Mouse (Mus musculus) heart, embryonic 15.5 days (tissue): ENCODE results near the gene Mpped2. TPM values are rescaled to one million over a fixed set of nuclear protein-coding genes. Genes with fewer than 3 reads are reported as not detected.
A peak's percentile ranks its signal among the peaks of the same experiment; 100 is the strongest.

Experiments
- ATAC-seq: fragments of 200-750 bp; cut with Nextera tagmentation; replicated peaks from 2 replicates; pipeline ENCODE4 v1.8.0; 2017; ENCODE audit warnings: low read depth, moderate TSS enrichment; ENCODE audit not compliant: insufficient number of reproducible peaks, insufficient read depth, low FRiP score
- H3K27ac ChIP-seq: fragments of 300-500 bp; sonication (generic); 2 replicates; pipeline ENCODE4 v1.5.1; 2015; ENCODE audit warnings: mild to moderate bottlenecking, inconsistent platforms
- H3K27me3 ChIP-seq: fragments of 300-500 bp; sonication (generic); 2 replicates; pipeline ENCODE4 v1.6.1; 2015; ENCODE audit warnings: inconsistent platforms
- H3K36me3 ChIP-seq: fragments of 300-500 bp; sonication (generic); 2 replicates; pipeline ENCODE4 v1.6.1; 2015; ENCODE audit warnings: mild to moderate bottlenecking, inconsistent platforms
- H3K4me1 ChIP-seq: fragments of 300-500 bp; sonication (generic); replicated peaks from 2 replicates; pipeline ENCODE4 v1.6.1; 2015; ENCODE audit warnings: inconsistent platforms
- H3K4me2 ChIP-seq: fragments of 300-500 bp; sonication (generic); 2 replicates; pipeline ENCODE4 v1.6.1; 2015; ENCODE audit warnings: inconsistent platforms, mild to moderate bottlenecking, moderate library complexity
- H3K4me3 ChIP-seq: fragments of 300-500 bp; sonication (generic); 2 replicates; pipeline ENCODE4 v1.5.1; 2015; ENCODE audit warnings: mild to moderate bottlenecking, inconsistent platforms
- H3K9ac ChIP-seq: fragments of 300-500 bp; sonication (generic); 2 replicates; pipeline ENCODE4 v1.6.1; 2015; ENCODE audit warnings: mild to moderate bottlenecking, inconsistent platforms
- H3K9me3 ChIP-seq: fragments of 300-500 bp; sonication (generic); replicated peaks from 2 replicates; pipeline ENCODE4 v1.6.1; 2016; ENCODE audit warnings: inconsistent platforms
- WGBS: fragments of 180-500 bp; shearing (Covaris S2); methylation state at CpG from one replicate; pipeline ENCODE4 v1.1.7; 2015; ENCODE audit warnings: mixed read lengths; 5-methylcytosine and 5-hydroxymethylcytosine counted together
- polyA plus RNA-seq: library from polyadenylated mRNA; unstranded; fragments of >200 nt; fragmentation: Nextera tagmentation; extraction: Ambion mirVana; gene quantifications from 2 replicates; pipeline ENCODE4 v1.2.1, GENCODE M21; 2015

The Mpped2 gene
- polyA plus RNA-seq, 1 experiment from 2014 or later = 43.4 TPM

- peak overlapping the region; percentile 26; the same call in 1 of the 2 replicates for H3K27ac ChIP-seq
- WGBS = 60% methylated on average over 4 of the region's 4 CpGs
- peaks cover 54% of the 10 kb centered on the region for H3K4me1 ChIP-seq
Measured at GRCm38 (mm10) chr2:106857258-106857657, 164.2 kb downstream of the Mpped2 start.

GRCm38 (mm10) chr2:106857711-106858110 lies 164.6 kb downstream of the Mpped2 start:
- peak overlapping the region; percentile 26; the same call in 1 of the 2 replicates for H3K27ac ChIP-seq
- no peak overlapping the region for H3K4me2 ChIP-seq
- 37% methylated on average over 4 of the region's 4 CpGs for WGBS
- no peaks in the 10 kb centered on the region for H3K27me3 ChIP-seq
- no peak; the same call in 1 of the 2 replicates for ATAC-seq
- no peaks in the 10 kb centered on the region for H3K36me3 ChIP-seq
- H3K9me3 ChIP-seq = no peaks in the 10 kb centered on the region
- no peak overlapping the region for H3K4me3 ChIP-seq
- H3K9ac ChIP-seq = no peak overlapping the region
- peaks cover 57% of the 10 kb centered on the region for H3K4me1 ChIP-seq

More at GRCm38 (mm10) chr2:106857258-106857657, 164.2 kb downstream of the Mpped2 start:
- Histone ChIP-seq H3K9ac (no peak overlapping the region), H3K9me3 (no peaks in the 10 kb centered on the region), H3K36me3 (no peaks in the 10 kb centered on the region), H3K27me3 (no peaks in the 10 kb centered on the region), H3K4me2 (no peak overlapping the region), H3K4me3 (no peak overlapping the region)
- ATAC-seq = no peak

- peaks cover 43% of the 10 kb centered on the region for H3K4me1 ChIP-seq
- 71% methylated on average over 21 of the region's 21 CpGs for WGBS
Measured at GRCm38 (mm10) chr2:106860856-106861679, 168.0 kb downstream of the Mpped2 start.

GRCm38 (mm10) chr2:106863050-106863653 lies 170.1 kb downstream of the Mpped2 start:
- 16% methylated on average over 11 of the region's 11 CpGs for WGBS
- no peak overlapping the region for H3K4me3 ChIP-seq
- H3K9me3 ChIP-seq = no peaks in the 10 kb centered on the region
- no peaks in the 10 kb centered on the region for H3K27me3 ChIP-seq
- H3K4me2 ChIP-seq = 0 out of 2 replicates have a peak overlapping the region, but pooled peaks have one; percentile 17
- H3K36me3 ChIP-seq = no peaks in the 10 kb centered on the region
- peak; percentile 48; the same call in 1 of the 2 replicates for ATAC-seq
- H3K27ac ChIP-seq = peak overlapping the region; percentile 35; the same call in 1 of the 2 replicates
- H3K9ac ChIP-seq = no peak overlapping the region
- peaks cover 22% of the 10 kb centered on the region for H3K4me1 ChIP-seq

More at GRCm38 (mm10) chr2:106860856-106861679, 168.0 kb downstream of the Mpped2 start:
- H3K27me3 ChIP-seq = no peaks in the 10 kb centered on the region
- H3K9ac ChIP-seq = no peak overlapping the region
- no peak overlapping the region for H3K4me2 ChIP-seq
- no peak overlapping the region for H3K4me3 ChIP-seq
- ATAC-seq = no peak
- H3K36me3 ChIP-seq = no peaks in the 10 kb centered on the region
- H3K9me3 ChIP-seq = no peaks in the 10 kb centered on the region
- no peak overlapping the region for H3K27ac ChIP-seq

GRCm38 (mm10) chr2:106865148-106865786 lies 172.2 kb downstream of the Mpped2 start:
- Histone ChIP-seq H3K36me3 (no peaks in the 10 kb centered on the region), H3K4me3 (no peak overlapping the region), H3K4me2 (no peak overlapping the region), H3K4me1 (peaks cover 17% of the 10 kb centered on the region), H3K9ac (no peak overlapping the region), H3K9me3 (no peaks in the 10 kb centered on the region), H3K27ac (no peak overlapping the region), H3K27me3 (no peaks in the 10 kb centered on the region)
- ATAC-seq = no peak
- 73% methylated on average over 7 of the region's 7 CpGs for WGBS

- H3K4me3 ChIP-seq = no peak overlapping the region
- H3K27ac ChIP-seq = no peak overlapping the region
- H3K4me2 ChIP-seq = no peak overlapping the region
- peaks cover 17% of the 10 kb centered on the region for H3K4me1 ChIP-seq
- H3K9ac ChIP-seq = no peak overlapping the region
- WGBS = 63% methylated on average over 5 of the region's 5 CpGs
- no peaks in the 10 kb centered on the region for H3K9me3 ChIP-seq
- H3K36me3 ChIP-seq = no peaks in the 10 kb centered on the region
- H3K27me3 ChIP-seq = no peaks in the 10 kb centered on the region
- ATAC-seq = no peak
Measured at GRCm38 (mm10) chr2:106866303-106866702, 173.2 kb downstream of the Mpped2 start.

- no peak for ATAC-seq
- Histone ChIP-seq H3K9ac (no peak overlapping the region), H3K36me3 (no peaks in the 10 kb centered on the region), H3K4me3 (no peak overlapping the region), H3K9me3 (no peaks in the 10 kb centered on the region), H3K4me1 (no peaks in the 10 kb centered on the region), H3K27ac (no peak overlapping the region), H3K27me3 (no peaks in the 10 kb centered on the region), H3K4me2 (no peak overlapping the region)
- WGBS = 87% methylated on average over 2 of the region's 2 CpGs
Measured at GRCm38 (mm10) chr2:106870886-106871285, 177.8 kb downstream of the Mpped2 start.

- Histone ChIP-seq H3K4me3 (no peak overlapping the region), H3K9me3 (no peaks in the 10 kb centered on the region), H3K27ac (no peak overlapping the region), H3K36me3 (no peaks in the 10 kb centered on the region), H3K27me3 (no peaks in the 10 kb centered on the region), H3K4me2 (no peak overlapping the region), H3K4me1 (no peaks in the 10 kb centered on the region), H3K9ac (no peak overlapping the region)
- no peak for ATAC-seq
- 82% methylated on average over 9 of the region's 9 CpGs for WGBS
Measured at GRCm38 (mm10) chr2:106873166-106873565, 180.1 kb downstream of the Mpped2 start.

- H3K36me3 ChIP-seq = no peaks in the 10 kb centered on the region
- 53% methylated on average over 8 of the region's 8 CpGs for WGBS
- H3K4me1 ChIP-seq = no peaks in the 10 kb centered on the region
- no peak overlapping the region for H3K4me2 ChIP-seq
- ATAC-seq = no peak
- H3K9ac ChIP-seq = no peak overlapping the region
- H3K27ac ChIP-seq = no peak overlapping the region
- H3K27me3 ChIP-seq = no peaks in the 10 kb centered on the region
- no peak overlapping the region for H3K4me3 ChIP-seq
- H3K9me3 ChIP-seq = no peaks in the 10 kb centered on the region
Measured at GRCm38 (mm10) chr2:106883390-106883789, 190.3 kb downstream of the Mpped2 start.

- Histone ChIP-seq H3K9ac (no peak overlapping the region), H3K27ac (no peak overlapping the region), H3K4me3 (no peak overlapping the region), H3K27me3 (no peaks in the 10 kb centered on the region), H3K4me1 (peaks cover 13% of the 10 kb centered on the region), H3K9me3 (no peaks in the 10 kb centered on the region), H3K36me3 (no peaks in the 10 kb centered on the region), H3K4me2 (no peak overlapping the region)
- no peak for ATAC-seq
- WGBS = 89% methylated on average over 5 of the region's 5 CpGs
Measured at GRCm38 (mm10) chr2:106888174-106888573, 195.1 kb downstream of the Mpped2 start.

GRCm38 (mm10) chr2:106889297-106890000 lies 196.4 kb downstream of the Mpped2 start:
- Histone ChIP-seq H3K4me1 (peaks cover 13% of the 10 kb centered on the region), H3K9me3 (no peaks in the 10 kb centered on the region), H3K4me2 (peak overlapping the region; percentile 32), H3K27ac (peak overlapping the region; percentile 35; the same call in 1 of the 2 replicates), H3K36me3 (no peaks in the 10 kb centered on the region), H3K4me3 (no peak overlapping the region), H3K27me3 (no peaks in the 10 kb centered on the region), H3K9ac (no peak overlapping the region)
- 10% methylated on average over 3 of the region's 3 CpGs for WGBS
- ATAC-seq = no peak
